Mouse (Mus musculus) spleen, adult 2 months (tissue): Measurements from ENCODE around the gene Gm35549. TPM values are rescaled to one million over a fixed set of nuclear protein-coding genes. Genes with fewer than 3 reads are reported as not detected.

Experiments
- DNase-seq, 2 experiments: peaks; one replicate each; pipeline versions ENCODE4 v3.0.0 to v3.0.0-alpha.2; 2012 to 2021; ENCODE audit warnings: low spot score in 2 of 2, low read depth in 1 of 2
- H3K27ac ChIP-seq: fragments of 200-500 bp; 2 replicates; pipeline ENCODE4 v1.5.1; 2012; ENCODE audit warnings: low read length, inconsistent platforms; ENCODE audit not compliant: insufficient read depth
- H3K27me3 ChIP-seq: fragments of 200-500 bp; 2 replicates; pipeline ENCODE4 v1.6.1; 2012; ENCODE audit warnings: mild to moderate bottlenecking, moderate library complexity, low read length, inconsistent platforms; ENCODE audit not compliant: control insufficient read depth, insufficient read depth
- H3K36me3 ChIP-seq: fragments of 200-500 bp; 2 replicates; pipeline ENCODE4 v1.6.1; 2012; ENCODE audit warnings: mild to moderate bottlenecking, low read length, inconsistent platforms; ENCODE audit not compliant: control insufficient read depth, insufficient read depth
- H3K4me1 ChIP-seq: fragments of 200-500 bp; 2 replicates; pipeline ENCODE4 v1.6.1; 2011; ENCODE audit warnings: inconsistent platforms; ENCODE audit not compliant: control insufficient read depth, insufficient read depth, insufficient read length
- H3K4me3 ChIP-seq: fragments of 200-500 bp; 2 replicates; pipeline ENCODE4 v1.5.1; 2011; ENCODE audit warnings: mild to moderate bottlenecking, inconsistent platforms; ENCODE audit not compliant: insufficient read depth, insufficient read length; ENCODE audit errors: extremely low read depth
- CTCF ChIP-seq: fragments of 200-500 bp; IDR thresholded peaks from 2 replicates; pipeline ENCODE4 v1.5.1; 2011; ENCODE audit warnings: mild to moderate bottlenecking, inconsistent platforms; ENCODE audit not compliant: insufficient read depth, insufficient read length, insufficient replicate concordance; ENCODE audit errors: extremely low read depth
- POLR2A ChIP-seq: fragments of 200-500 bp; IDR thresholded peaks from 2 replicates; pipeline ENCODE4 v1.6.1; 2011; ENCODE audit warnings: low read depth, low read length, inconsistent platforms
- WGBS: fragments of 180-500 bp; shearing (Covaris S2); methylation state at CpG from one replicate; pipeline ENCODE4 v1.1.7; 2018; 5-methylcytosine and 5-hydroxymethylcytosine counted together
- polyA plus RNA-seq: library from polyadenylated mRNA; depleted of rRNA; stranded (reverse); fragments of >200 nt; gene quantifications from 2 replicates; pipeline ENCODE4 v1.2.3, GENCODE M21; 2012

Gene Gm35549
- polyA plus RNA-seq, 1 experiment = not detected

GRCm38 (mm10) chr9:122826743-122827142 is 17.1 kb downstream of the Gm35549 start:
- DNase-seq = no peak
- Histone ChIP-seq H3K27me3 (no peaks in the 10 kb centered on the region), H3K27ac (no peak overlapping the region), H3K4me1 (no peaks in the 10 kb centered on the region), H3K36me3 (peaks cover 19% of the 10 kb centered on the region), H3K4me3 (no peak overlapping the region)
- TF ChIP-seq POLR2A = no peak
- no peak for TF ChIP-seq CTCF
- 93% methylated on average over 4 of the region's 4 CpGs for WGBS

GRCm38 (mm10) chr9:122823374-122824017 is 20.3 kb downstream of the Gm35549 start:
- WGBS = 94% methylated on average over 5 of the region's 5 CpGs
- no peak overlapping the region for H3K4me3 ChIP-seq
- no peak for DNase-seq
- no peaks in the 10 kb centered on the region for H3K27me3 ChIP-seq
- no peak overlapping the region for H3K27ac ChIP-seq
- peaks cover 29% of the 10 kb centered on the region for H3K36me3 ChIP-seq
- H3K4me1 ChIP-seq = no peaks in the 10 kb centered on the region
- TF ChIP-seq CTCF = no peak
- TF ChIP-seq POLR2A = no peak

- Histone ChIP-seq H3K4me3 (no peak overlapping the region), H3K36me3 (peaks cover 18% of the 10 kb centered on the region), H3K27me3 (no peaks in the 10 kb centered on the region), H3K27ac (no peak overlapping the region), H3K4me1 (no peaks in the 10 kb centered on the region)
- TF ChIP-seq CTCF = no peak
- no peak for TF ChIP-seq POLR2A
- 88% methylated on average over 4 of the region's 4 CpGs for WGBS
- DNase-seq = no peak
Measured at GRCm38 (mm10) chr9:122815239-122815851, 28.5 kb downstream of the Gm35549 start.

GRCm38 (mm10) chr9:122814775-122815174 is 29.1 kb downstream of the Gm35549 start:
- Histone ChIP-seq H3K4me1 (no peaks in the 10 kb centered on the region), H3K27ac (no peak overlapping the region), H3K4me3 (no peak overlapping the region), H3K36me3 (peaks cover 15% of the 10 kb centered on the region), H3K27me3 (no peaks in the 10 kb centered on the region)
- TF ChIP-seq CTCF (no peak), POLR2A (no peak)
- DNase-seq = no peak
- 96% methylated on average over 2 of the region's 2 CpGs for WGBS

- no peak for TF ChIP-seq POLR2A
- 87% methylated on average over 5 of the region's 5 CpGs for WGBS
- Histone ChIP-seq H3K4me1 (no peaks in the 10 kb centered on the region), H3K27me3 (no peaks in the 10 kb centered on the region), H3K27ac (no peak overlapping the region), H3K4me3 (no peak overlapping the region), H3K36me3 (peaks cover 8% of the 10 kb centered on the region)
- DNase-seq = no peak
Measured at GRCm38 (mm10) chr9:122812386-122812785, 31.4 kb downstream of the Gm35549 start.

- H3K4me3 ChIP-seq = no peak overlapping the region
- no peak overlapping the region for H3K27ac ChIP-seq
- no peaks in the 10 kb centered on the region for H3K4me1 ChIP-seq
- no peak for DNase-seq
- no peak for TF ChIP-seq CTCF
- no peak for TF ChIP-seq POLR2A
- H3K36me3 ChIP-seq = peaks cover 7% of the 10 kb centered on the region
- 88% methylated on average over 3 of the region's 3 CpGs for WGBS
- H3K27me3 ChIP-seq = no peaks in the 10 kb centered on the region
Measured at GRCm38 (mm10) chr9:122810212-122810611, 33.6 kb downstream of the Gm35549 start.

- no peak overlapping the region for H3K4me3 ChIP-seq
- WGBS = 94% methylated on average over 2 of the region's 2 CpGs
- H3K4me1 ChIP-seq = no peaks in the 10 kb centered on the region; the same call in 1 of the 2 replicates
- H3K36me3 ChIP-seq = peaks cover 3% of the 10 kb centered on the region
- TF ChIP-seq POLR2A (no peak), CTCF (no peak)
- no peak for DNase-seq
- no peak overlapping the region for H3K27ac ChIP-seq
- H3K27me3 ChIP-seq = no peaks in the 10 kb centered on the region
Measured at GRCm38 (mm10) chr9:122807186-122807585, 36.6 kb downstream of the Gm35549 start.
